Mouse (Mus musculus) lung, postnatal 0 days (tissue): ENCODE measurements around the gene Arhgef16. TPM values are rescaled to one million over a fixed set of nuclear protein-coding genes. Genes with fewer than 3 reads are reported as not detected.

Experiments
- ATAC-seq: fragments of 200-750 bp; cut with Nextera tagmentation; 2 replicates; pipeline ENCODE4 v1.8.0; 2017; ENCODE audit warnings: moderate library complexity
- DNase-seq: peaks from one replicate; pipeline ENCODE4 v3.0.0-alpha.2; 2016; ENCODE audit warnings: low spot score
- H3K27ac ChIP-seq: fragments of 300-500 bp; sonication (generic); 2 replicates; pipeline ENCODE4 v1.5.1; 2014; ENCODE audit warnings: antibody characterized with exemption, mild to moderate bottlenecking, low read length, mixed read lengths
- H3K27me3 ChIP-seq: fragments of 300-500 bp; sonication (generic); replicated peaks from 2 replicates; pipeline ENCODE4 v1.6.1; 2014; ENCODE audit warnings: low read length, mixed read lengths; ENCODE audit not compliant: insufficient read depth
- H3K36me3 ChIP-seq: fragments of 300-500 bp; sonication (generic); 2 replicates; pipeline ENCODE4 v1.6.1; 2014; ENCODE audit warnings: low read length, mixed read lengths; ENCODE audit not compliant: insufficient read depth
- H3K4me1 ChIP-seq: fragments of 300-500 bp; sonication (generic); 2 replicates; pipeline ENCODE4 v1.6.1; 2014; ENCODE audit warnings: antibody characterized with exemption, low read depth, low read length, mixed read lengths; ENCODE audit not compliant: insufficient read depth
- H3K4me2 ChIP-seq: fragments of 300-500 bp; sonication (generic); replicated peaks from 2 replicates; pipeline ENCODE4 v1.6.1; 2014; ENCODE audit warnings: low read depth, mild to moderate bottlenecking, low read length, moderate library complexity, mixed read lengths
- H3K4me3 ChIP-seq: fragments of 300-500 bp; sonication (generic); 2 replicates; pipeline ENCODE4 v1.5.1; 2014; ENCODE audit warnings: low read depth, low read length
- H3K9ac ChIP-seq: fragments of 300-500 bp; sonication (generic); replicated peaks from 2 replicates; pipeline ENCODE4 v1.6.1; 2014; ENCODE audit warnings: low read depth, mild to moderate bottlenecking
- H3K9me3 ChIP-seq: fragments of 300-500 bp; sonication (generic); 2 replicates; pipeline ENCODE4 v1.6.1; 2016; ENCODE audit warnings: low read length, mixed read lengths
- CTCF ChIP-seq: IDR thresholded peaks from 2 replicates; pipeline ENCODE4 v1.5.1; 2016; ENCODE audit warnings: antibody characterized with exemption, mild to moderate bottlenecking
- EP300 ChIP-seq: IDR thresholded peaks from 2 replicates; pipeline ENCODE4 v1.6.1; 2016; ENCODE audit warnings: antibody characterized with exemption, mild to moderate bottlenecking, control low read depth
- WGBS: fragments of 180-500 bp; shearing (Covaris S2); extraction: QIAGEN DNeasy Blood & Tissue Kit; methylation state at CpG from one replicate; pipeline ENCODE4 v1.1.7; 2014; 5-methylcytosine and 5-hydroxymethylcytosine counted together
- polyA plus RNA-seq: library from polyadenylated mRNA; unstranded; fragments of >200 nt; fragmentation: Nextera tagmentation; extraction: Ambion mirVana; gene quantifications from 2 replicates; pipeline ENCODE4 v1.2.1, GENCODE M21; 2015

The Arhgef16 gene
- polyA plus RNA-seq, 1 experiment from 2014 or later: 15.9 TPM

DNA sequence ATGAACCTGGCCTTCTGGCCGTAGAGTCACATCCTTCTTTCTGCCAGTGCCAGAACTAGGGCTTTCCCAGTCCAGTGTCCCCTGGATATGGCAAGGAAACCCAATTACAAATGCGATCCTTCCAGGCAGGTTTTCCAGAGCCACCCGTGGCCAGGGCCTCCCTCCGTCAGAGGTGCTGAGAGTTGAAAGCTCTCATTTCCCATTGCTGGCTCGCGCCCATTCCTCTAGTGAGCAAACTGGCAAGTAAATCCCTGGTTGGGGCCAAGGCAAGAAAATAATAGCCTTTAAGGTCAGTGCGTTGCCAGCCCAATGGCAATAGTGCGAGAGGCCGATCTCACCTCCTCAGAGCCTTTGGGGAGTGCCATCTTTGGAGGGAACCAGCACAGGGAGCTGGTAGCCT is 71.9 kb downstream of the Arhgef16 start:
- DNase-seq: no peak
- Histone ChIP-seq H3K9me3 (no peaks in the 10 kb centered on the region), H3K4me3 (no peak overlapping the region), H3K27me3 (no peaks in the 10 kb centered on the region), H3K36me3 (no peaks in the 10 kb centered on the region), H3K27ac (no peak overlapping the region), H3K4me2 (no peak overlapping the region), H3K4me1 (no peaks in the 10 kb centered on the region), H3K9ac (no peak overlapping the region)
- WGBS: 92% methylated on average over 9 of the region's 9 CpGs
- no peak for TF ChIP-seq EP300
- TF ChIP-seq CTCF: no peak
- no peak for ATAC-seq

Other genes starting within 250 kb of the Arhgef16 start
- 1.8 and 2.6 TPM in 2 replicates for gene Trp73, start 161.5 kb downstream of the Arhgef16 start, polyA plus RNA-seq
- 19.8 and 21.6 TPM in 2 replicates for gene Wrap73, start 159.3 kb downstream of the Arhgef16 start, polyA plus RNA-seq
- 249 and 268 TPM in 2 replicates for gene Tprgl, start 141.0 kb downstream of the Arhgef16 start, polyA plus RNA-seq
- gene Megf6, start 130.9 kb downstream of the Arhgef16 start, polyA plus RNA-seq: 24.1 and 25.5 TPM in 2 replicates
- not detected in 2 replicates for gene B230104I21Rik, start 34.5 kb upstream of the Arhgef16 start, polyA plus RNA-seq